Mouse (Mus musculus): Measurements from ENCODE around the gene Prmt1.
A peak's percentile ranks its signal among the peaks of the same experiment; 100 is the strongest.

Gene Prmt1

DNA sequence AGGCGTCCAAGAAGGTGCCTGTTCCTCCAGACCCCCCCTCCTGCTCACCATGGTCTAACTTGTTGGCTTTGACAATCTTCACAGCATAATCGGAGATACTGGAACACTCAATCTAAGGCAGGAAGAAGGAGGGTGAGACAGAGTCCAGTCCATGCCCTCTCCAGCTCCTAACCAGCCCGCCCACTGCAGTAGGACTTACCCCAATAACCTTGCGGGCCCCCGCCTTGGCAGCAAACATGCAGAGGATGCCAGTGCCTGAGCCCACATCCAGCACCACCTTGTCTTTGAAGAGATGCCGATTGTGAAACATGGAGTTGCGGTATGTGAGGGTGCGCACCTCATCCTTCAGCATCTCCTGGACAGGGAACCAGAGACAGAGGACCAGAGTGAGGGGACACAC, 4.8 kb downstream of the Prmt1 start:
- DNase-seq (ENCODE audit: low read depth, low spot score): no peak

DNA sequence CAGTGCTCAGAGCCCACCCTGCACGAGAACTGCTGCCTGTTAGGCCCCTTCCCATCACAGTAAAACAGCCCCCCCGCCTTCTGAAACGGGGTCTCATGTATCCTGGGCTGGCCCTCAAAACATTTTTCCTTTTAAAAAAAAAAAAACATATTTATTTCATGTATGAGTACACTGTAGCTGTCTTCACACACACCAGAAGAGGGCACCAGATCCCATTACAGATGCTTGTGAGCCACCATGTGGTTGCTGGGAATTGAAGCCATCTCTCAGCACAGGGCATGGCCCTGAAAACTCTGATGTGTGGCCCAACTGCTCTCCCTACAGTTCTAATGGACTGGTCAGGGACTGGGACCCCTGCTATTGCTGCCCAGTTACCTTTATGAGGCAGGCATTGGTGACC, 8.1 kb downstream of the Prmt1 start:
- no peak for DNase-seq (ENCODE audit: low read depth, low spot score)

DNA sequence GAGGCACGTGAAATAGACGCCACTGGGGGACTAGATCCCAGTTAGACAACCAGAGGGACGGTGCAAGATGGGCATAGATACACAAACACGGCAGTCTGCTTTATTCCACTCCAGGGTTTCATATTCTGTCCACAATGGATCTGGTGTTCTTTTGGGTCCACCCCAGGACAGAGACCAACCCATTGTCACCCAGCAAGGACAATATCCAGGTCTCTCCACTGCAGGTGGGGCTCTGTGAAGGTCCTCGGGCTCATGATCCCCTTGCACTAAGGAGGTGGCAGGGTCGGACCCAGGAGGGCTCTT, 11.3 kb downstream of the Prmt1 start:
- no peak for DNase-seq (ENCODE audit: low read depth, low spot score)

- peak; percentile 96 for DNase-seq (ENCODE audit: low read depth, low spot score)
These were observed 11.8 kb downstream of the Prmt1 start, which contains the start of gene Cpt1c for GRCm38 (mm10) chr7:44974383-44975116. Gene Cpt1c (minus strand): TSS chr7:44974851.

DNA sequence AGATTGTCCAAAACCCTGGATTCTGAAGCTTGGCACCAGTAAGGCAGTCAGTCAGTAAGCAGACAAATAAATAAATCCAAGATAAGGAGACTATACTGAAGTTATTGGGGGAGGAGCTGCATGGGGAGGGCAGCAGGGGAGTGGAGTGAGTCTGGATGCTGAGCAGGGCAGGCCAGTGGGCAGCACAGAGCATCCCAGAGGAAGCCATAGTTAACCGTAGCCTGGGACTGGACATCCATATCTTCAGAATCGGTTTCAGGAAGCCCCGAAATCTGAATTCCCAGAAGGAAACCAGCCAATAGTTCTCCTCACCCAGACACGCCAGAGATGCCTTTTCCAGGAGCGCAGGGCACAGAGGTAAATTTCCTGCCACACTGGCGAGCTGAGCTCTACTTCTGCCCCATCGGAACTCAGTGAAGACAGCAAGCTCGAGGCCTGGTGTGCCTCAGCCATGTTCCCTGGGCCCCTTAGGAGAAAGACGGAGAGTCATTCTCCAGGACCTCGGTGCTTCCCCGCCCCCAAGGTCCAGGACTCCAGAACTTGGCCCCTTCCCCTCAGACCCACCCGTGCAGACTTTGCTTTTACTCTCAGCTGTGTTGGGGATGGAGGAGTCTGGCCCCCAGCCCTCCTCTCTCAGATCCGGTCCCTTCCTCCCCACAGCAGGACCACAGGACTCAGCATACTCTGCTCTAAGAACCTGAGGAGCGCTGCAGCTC, 12.8 kb downstream of the Prmt1 start:
- no peak for DNase-seq (ENCODE audit: low read depth, low spot score)

GRCm38 (mm10) chr7:44971142-44971541, 15.2 kb downstream of the Prmt1 start:
- no peak for DNase-seq (ENCODE audit: low read depth, low spot score)

GRCm38 (mm10) chr7:44970231-44970691, 16.1 kb downstream of the Prmt1 start:
- DNase-seq (ENCODE audit: low read depth, low spot score): peak; percentile 98

- DNase-seq (ENCODE audit: low read depth, low spot score): no peak
These were observed 19.7 kb downstream of the Prmt1 start for GRCm38 (mm10) chr7:44966638-44967037.

DNA sequence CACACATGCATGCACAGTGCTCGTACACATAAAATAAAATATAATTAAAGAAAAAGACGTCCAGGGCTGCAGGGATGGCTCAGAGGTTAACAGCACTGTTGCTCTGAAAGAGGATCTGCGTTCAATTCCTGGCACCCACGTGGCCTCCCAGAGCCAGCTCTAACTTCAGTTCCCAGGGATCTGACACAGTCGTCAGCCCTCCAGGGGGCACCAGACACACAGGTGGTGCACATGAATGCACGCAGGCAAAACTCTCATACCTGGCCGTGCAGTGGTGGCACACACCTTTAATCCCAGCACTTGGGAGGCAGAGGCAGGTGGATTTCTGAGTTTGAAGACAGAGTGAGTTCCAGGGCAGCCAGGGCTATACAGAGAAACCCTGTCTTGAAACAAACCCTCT, 20.4 kb downstream of the Prmt1 start:
- peak; percentile 55 for DNase-seq (ENCODE audit: low read depth, low spot score)

- no peak for DNase-seq (ENCODE audit: low read depth, low spot score)
These were observed 21.4 kb downstream of the Prmt1 start for GRCm38 (mm10) chr7:44964990-44965389.

GRCm38 (mm10) chr7:44962831-44963230, 23.5 kb downstream of the Prmt1 start:
- DNase-seq (ENCODE audit: low read depth, low spot score): no peak

- DNase-seq (ENCODE audit: low read depth, low spot score): peak; percentile 64
These were observed 24.0 kb downstream of the Prmt1 start for GRCm38 (mm10) chr7:44962337-44962736.

GRCm38 (mm10) chr7:44960512-44960910, 25.9 kb downstream of the Prmt1 start:
- DNase-seq (ENCODE audit: low read depth, low spot score): no peak

- no peak for DNase-seq (ENCODE audit: low read depth, low spot score)
These were observed 26.4 kb downstream of the Prmt1 start for GRCm38 (mm10) chr7:44959874-44960511.

- DNase-seq (ENCODE audit: low read depth, low spot score): no peak
These were observed 27.1 kb downstream of the Prmt1 start for GRCm38 (mm10) chr7:44959281-44959680.

DNA sequence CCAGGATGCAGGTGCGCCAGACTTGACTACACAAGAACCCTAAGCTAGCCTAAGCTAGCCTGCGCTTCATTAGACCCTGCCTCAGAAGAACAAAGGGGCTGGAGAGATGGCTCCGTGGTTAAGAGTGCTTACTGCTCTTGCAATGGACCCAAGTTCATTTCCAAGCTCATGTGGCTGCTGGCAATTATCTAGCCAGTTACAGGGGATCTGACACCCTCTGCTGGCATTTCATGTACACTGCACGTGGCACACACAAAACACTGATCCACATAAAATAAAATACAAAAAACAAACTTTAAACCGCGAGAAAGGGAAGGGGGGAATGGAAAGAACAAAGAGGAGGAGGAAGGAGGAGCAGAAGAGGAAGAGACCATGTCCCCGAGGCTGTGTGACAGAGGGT, 28.2 kb downstream of the Prmt1 start:
- peak; percentile 65 for DNase-seq (ENCODE audit: low read depth, low spot score)

GRCm38 (mm10) chr7:44957183-44957835, 29.1 kb downstream of the Prmt1 start:
- no peak for DNase-seq (ENCODE audit: low read depth, low spot score)

- no peak for DNase-seq (ENCODE audit: low read depth, low spot score)
These were observed 30.1 kb downstream of the Prmt1 start for GRCm38 (mm10) chr7:44956266-44956665.

DNA sequence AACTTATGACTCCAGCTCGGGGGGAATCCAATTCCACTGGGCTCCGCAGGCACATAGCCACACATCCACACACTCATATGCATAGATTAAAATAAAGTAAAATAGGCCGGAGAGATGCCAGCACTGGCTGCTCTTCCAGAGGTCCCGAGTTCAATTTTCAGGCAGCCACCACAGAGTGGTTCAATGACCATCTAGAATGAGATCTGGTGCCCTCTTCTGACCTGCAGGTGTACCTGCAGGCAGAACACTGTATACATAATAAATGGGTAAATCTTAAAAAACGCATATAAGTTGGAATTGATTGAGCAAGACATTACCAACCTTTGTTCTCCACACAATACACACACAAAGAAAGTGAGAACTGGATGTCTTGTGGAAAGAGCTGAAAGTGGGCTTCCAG, 30.7 kb downstream of the Prmt1 start:
- DNase-seq (ENCODE audit: low read depth, low spot score): peak; percentile 64

- DNase-seq (ENCODE audit: low read depth, low spot score): no peak
These were observed 32.1 kb downstream of the Prmt1 start for GRCm38 (mm10) chr7:44954091-44954885.

DNA sequence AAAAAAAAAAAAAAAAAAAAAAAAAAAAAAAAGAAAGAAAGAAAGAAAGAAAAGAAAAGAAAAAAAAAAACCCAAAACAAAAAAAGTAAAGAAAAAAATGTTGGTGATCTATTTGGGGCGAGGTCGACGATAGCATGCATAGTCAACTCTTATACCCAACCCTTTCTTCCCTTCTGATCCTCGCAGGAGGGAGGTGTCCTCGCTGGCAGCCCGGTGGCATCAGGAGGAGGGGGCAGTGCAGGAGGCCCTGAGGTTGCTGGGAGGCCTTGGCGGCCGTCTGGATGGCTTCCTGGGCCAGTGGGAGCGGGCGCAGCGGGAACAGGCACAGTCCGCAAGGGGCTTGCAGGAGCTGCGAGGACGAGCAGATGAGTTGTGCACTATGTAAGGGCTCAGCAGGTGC, 32.8 kb downstream of the Prmt1 start:
- no peak for DNase-seq (ENCODE audit: low read depth, low spot score)
